Mouse (Mus musculus) megakaryocyte, adult 5-6 weeks (primary cell): Measurements from ENCODE around the gene Ccm2. TPM values are rescaled to one million over a fixed set of nuclear protein-coding genes. Genes with fewer than 3 reads are reported as not detected.
"Not testable (repeated sequence)": the region's sequence is repeated elsewhere in the genome, so short reads cannot be mapped to it uniquely, and the experiment has no call there.

Experiments
- ATAC-seq: 2 replicates; pipeline ENCODE4 v1.8.0; 2016; ENCODE audit warnings: mild to moderate bottlenecking, inconsistent platforms; ENCODE audit not compliant: poor library complexity, severe bottlenecking
- total RNA-seq, 2 experiments: library from RNA; stranded (forward) in 1 of 2; stranded (reverse) in 1 of 2; fragments of 153-499, 151-499 nt in 1 of 2; fragments of 221-1000, 200-1000 nt in 1 of 2; gene quantifications; 2 replicates each; pipeline versions ENCODE4 v1.2.3 to v1.2.4; 2015 to 2017

The Ccm2 gene
- total RNA-seq (2015) (32.2 and 32.4 TPM in 2 replicates), total RNA-seq (2017) (63.5 and 63.9 TPM in 2 replicates)

DNA sequence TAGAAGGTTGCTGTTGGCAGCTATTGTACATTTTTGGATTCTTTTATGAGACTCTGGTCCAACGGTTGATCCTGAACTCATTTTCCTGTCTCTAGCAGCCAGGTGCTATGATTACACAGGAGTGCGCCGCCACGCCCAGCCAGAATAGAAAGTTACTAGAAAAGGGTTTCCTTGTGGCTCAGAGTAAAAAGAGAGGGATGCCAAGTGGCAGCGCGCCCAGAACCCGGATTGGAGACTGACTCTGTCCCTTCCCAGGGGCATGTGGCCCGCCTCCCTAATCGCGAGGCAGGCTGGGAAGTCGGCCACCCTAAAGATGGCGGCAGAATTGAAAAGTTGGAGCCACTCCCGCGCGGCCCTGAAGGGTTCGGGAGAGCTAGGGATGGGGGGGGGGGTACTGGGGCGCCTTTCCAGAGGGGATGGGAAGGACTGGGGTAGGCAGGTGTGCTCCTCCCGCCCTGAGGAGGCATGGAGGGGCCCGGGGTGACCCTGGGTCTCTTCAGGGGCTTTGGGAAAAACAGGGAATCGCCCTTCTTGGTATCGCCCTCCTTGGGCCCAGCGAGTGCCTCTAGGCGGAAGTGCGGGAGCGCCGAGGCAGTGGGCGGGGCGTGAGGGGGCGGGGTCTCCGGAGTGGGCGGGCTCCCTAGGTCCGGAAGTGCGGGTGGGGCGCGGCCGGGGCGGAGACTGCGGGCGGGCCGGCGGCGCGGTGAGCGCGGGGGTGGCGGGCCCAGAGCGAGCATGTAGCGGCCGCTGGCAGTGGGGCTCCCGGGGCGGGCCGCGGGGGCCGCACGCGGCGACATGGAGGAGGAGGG is at the start of gene Ccm2:
Ccm2 (plus strand) TSS at position 683 of the 809 bp plus-strand sequence.
- ATAC-seq, result peak; percentile 89

- peak; percentile 96 for ATAC-seq
Measured at GRCm38 (mm10) chr11:6497311-6497948, 49.3 kb upstream of the Ccm2 start.

DNA sequence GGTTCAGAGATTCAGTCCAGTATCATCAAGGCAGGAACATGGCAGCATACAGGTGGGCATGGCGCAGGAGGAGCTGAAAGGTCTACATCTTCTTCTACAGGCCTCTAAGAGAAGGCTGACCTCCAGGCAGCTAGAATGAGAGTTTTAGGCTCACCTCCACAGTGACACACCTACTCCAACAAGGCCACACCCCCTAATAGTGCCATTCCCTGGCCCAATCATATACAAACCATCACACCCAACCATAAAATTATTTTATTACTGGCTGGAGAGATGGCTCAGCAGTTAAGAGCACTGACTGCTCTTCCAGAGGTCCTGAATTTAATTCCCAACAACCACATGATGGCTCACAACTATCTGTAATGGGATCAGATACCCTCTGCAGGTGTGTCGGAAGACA is 44.2 kb upstream of the Ccm2 start:
- ATAC-seq, result no peak

- ATAC-seq, result no peak
Measured at GRCm38 (mm10) chr11:6504226-6504625, 42.5 kb upstream of the Ccm2 start.

DNA sequence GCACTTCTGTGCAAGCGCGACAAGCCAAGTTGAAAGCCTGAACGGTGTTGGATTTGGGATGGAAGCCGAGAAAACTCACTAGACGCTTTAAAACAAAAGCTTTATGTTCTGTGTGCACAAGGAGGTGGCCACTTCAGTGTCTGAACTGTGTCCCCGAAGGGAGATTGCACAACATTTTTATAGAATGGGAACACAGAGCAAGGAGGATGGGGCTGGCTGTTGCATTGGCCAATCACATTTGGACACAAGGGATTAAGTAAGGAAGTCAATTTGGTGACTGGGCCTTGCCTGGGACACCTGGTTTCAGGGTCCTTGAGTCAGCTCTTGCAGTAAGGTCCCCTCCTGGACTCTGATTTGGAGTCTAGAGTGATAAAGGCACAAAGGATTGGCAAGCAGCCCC is 42.0 kb upstream of the Ccm2 start:
- peak; percentile 58; the same call in 1 of the 2 replicates for ATAC-seq

DNA sequence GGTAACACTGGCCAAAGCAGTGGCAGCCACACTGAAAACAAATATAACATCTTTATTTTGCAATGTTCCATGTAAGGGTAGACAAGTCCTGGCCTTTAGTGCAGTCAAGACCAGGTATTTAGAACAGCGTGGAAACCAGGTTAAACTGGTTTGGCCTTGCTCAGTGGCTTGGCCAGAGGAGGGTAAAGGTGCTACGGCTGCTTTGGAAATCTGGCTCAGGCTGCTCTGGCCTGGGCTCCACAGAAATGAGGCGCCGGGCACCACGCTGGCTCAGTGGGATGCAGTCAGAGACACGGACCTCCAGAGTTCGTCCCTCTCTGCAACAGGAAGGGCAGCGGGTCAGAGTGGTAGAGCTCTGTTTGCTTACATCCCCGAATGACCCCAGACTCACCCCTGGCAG is 40.2 kb upstream of the Ccm2 start:
- no peak for ATAC-seq

DNA sequence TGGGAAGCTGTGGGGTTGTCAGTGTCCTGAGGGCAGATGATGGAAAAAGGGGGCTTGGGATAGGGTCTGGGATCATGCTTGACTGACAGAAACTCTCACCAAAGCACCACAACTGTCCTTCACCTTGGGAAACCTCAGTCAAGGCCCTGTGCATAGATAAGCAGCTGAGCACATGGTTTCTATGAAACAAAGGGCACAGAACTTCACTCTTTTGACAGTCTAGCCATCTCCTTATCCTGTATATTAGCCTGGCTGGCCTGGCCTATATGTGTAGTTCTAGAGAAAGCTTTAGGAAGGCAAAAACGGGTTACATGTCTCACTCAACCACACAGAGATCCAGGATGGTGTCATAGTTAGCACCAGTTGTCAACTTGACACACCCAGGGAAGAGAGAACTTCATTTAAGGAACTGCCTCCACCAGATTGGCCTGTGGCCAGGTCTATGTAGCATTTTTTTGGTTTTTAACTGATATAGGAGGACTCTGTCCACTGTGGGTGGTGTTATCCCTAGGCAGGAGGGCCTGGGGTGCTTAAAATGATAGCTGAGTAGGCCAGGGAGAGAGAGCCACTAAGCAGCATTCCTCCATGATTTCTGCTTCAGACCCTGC is 38.3 kb upstream of the Ccm2 start:
- ATAC-seq, result peak; percentile 82

- ATAC-seq, result no peak
Measured at GRCm38 (mm10) chr11:6514837-6515236, 31.9 kb upstream of the Ccm2 start.

DNA sequence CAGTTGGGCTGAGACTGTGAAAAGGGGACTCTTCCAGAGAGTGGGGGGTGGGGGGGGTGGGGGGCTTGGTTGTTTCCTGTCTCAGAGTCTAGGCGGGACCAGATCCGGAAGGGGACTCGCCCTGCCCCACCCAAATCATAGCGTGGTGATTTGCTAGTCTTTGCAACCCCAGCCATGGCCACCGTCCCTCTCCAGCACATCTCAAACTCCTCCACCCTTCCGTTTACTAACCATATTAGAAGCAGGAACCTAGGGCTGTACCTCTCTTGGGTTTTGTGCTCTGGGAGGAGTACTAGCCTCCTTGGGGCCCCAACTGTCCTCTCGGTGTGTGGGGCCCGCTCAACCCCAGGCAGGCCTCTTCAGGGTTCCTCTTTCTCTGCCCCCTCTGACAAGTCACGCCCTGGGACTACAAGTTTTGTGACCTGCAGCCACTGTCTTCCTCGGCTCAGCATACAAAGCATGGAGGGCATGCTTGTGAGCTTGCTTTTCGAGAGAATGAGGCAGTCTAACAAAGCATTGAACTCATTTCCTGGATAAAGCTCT is 27.1 kb upstream of the Ccm2 start:
- peak; percentile 81 for ATAC-seq

GRCm38 (mm10) chr11:6520507-6521173 is 26.0 kb upstream of the Ccm2 start, which contains the start of gene Myo1g:
Gene Myo1g, minus strand, starts transcription at chr11:6520965.
- ATAC-seq, result peak; percentile 79

DNA sequence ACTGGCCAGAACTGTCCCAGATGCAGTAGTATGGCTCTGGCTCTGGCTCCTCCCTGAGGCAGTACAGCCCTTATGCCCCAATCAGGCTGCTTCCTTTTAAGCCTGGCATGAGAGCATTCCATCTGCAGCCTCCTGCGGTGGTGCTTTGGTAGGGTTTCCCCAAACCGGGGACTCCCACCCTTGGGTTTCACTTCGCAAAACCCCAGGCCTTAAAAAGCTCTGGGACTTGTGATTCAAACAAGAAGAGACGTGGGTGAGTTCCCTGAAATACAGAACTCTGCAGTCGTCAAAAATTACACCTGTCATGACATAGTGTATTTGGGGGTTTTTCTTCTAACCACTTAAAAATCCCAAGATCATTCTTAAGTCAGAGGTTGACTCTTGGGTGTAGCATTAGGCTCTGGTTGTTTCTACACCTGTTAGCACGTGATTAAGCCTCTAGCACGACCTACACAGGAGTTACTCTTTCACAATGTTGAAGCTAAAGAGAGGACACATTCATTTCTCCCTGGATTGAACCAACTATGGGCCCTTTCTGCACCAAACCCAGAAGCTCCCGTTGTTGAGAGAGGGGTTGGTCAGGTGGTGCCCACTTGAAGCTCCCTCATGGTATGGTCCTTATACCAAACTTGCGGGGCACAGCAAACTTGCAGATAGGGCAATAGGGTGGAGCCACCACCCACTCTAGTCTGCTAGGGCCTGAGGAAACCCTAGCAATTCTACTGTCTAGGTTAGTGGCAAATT is 23.7 kb upstream of the Ccm2 start:
- ATAC-seq, result peak; percentile 55

DNA sequence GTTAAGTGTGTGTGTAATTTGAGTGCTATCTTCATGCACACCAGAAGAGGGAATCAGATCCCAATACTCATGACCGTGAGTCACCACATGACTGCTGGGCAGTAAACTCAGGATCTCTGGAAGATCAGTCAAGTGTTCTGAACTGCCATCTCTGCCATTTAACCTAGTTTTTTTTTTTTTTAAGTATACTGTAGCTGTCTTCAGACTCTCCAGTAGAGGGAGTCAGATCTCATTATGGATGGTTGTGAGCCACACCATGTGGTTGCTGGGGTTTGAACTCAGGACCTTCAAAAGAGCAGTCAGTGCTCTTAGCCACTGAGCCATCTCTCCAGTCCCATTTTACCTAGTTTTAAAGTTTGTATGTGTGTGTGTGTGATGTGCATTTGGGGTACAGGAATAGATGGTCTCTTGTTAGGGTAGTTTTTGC is 23.0 kb upstream of the Ccm2 start:
- no peak for ATAC-seq

DNA sequence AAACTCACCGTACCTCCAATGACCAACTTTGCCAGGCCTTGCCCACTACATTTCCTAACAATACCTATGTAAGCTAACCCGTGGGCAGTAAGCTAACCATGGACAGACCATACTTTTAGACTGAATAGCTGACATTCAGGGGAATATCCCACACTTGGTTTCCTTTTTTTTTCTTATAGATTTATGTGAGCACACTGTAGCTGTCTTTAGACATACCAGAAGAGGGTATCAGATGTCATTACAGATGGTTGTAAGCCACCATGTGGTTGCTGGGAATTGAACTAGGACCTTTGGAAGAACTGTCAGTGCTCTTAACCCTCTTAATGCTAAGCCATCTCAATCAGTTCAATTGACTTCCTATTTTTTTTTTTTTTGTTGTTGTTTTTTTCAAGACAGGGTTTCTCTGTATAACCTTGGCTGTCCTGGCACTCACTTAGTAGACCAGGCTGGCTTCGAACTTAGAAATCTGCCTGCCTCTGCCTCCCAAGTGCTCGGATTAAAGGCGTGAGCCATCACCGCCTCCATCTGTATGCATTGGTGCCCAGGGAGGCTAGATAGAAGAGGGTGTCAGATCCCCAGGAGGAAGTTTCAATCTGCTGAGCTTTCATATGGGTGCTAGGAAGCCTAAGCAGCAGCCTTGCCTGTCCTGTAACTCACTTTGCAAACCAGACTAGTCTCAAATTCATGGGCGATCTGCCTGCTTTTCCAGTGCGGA is 22.4 kb upstream of the Ccm2 start:
- no peak for ATAC-seq

GRCm38 (mm10) chr11:6524880-6525238 is 21.8 kb upstream of the Ccm2 start:
- ATAC-seq, result no peak

GRCm38 (mm10) chr11:6525241-6525640 is 21.4 kb upstream of the Ccm2 start:
- ATAC-seq, result no peak

GRCm38 (mm10) chr11:6526526-6527255 is 20.0 kb upstream of the Ccm2 start:
- ATAC-seq, result not testable (repeated sequence)

DNA sequence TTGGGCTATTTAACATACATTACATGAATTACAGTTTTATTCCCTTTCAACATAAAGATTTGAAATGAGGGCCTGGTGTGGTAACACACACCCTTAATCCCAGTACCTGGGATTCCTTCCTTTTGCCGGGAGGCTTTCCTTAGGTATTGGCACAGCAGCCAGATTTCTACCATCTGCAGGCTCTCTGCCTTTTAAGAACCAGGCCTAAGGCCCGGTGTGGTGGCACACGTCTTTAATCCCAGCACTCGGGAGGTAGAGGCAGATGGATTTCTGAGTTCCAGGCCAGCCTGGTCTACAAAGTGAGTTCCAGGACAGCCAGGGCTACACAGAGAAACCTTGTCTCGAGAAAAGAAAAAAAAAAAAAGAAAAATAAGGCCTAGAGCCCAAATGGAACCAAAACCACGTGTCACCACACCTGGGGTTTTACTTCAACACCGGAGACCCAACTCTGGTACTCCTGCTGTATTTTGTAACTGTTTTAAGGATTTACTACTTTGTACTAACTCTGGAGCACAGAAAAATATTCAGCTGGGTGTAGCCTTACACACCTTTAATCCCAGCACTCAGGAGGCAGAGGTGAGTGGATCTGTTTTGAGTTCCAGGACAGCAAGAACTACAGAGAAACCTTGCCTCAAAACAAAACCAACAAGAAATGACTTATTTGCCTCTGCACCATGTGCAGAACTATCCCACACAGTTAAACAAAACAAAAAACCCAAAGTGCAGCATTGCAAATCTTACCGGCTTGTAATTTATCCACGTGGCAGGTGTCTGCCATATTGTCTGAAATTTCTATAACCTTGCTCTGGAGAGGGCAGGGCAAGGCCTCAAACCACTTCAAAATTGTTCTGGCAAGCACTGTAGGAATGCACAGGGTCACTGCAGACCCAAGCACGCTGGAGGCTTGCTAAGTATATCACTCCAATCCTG is 19.2 kb upstream of the Ccm2 start:
- no peak for ATAC-seq
